Mouse (Mus musculus) testis, adult 2 months (tissue): ENCODE measurements around the gene 2310034G01Rik.

Experiments used
- CTCF ChIP-seq: fragments of 200-500 bp; IDR thresholded peaks from 2 replicates; pipeline ENCODE4 v1.5.1; 2012; ENCODE audit warnings: low read depth, mild to moderate bottlenecking, inconsistent platforms, low read length, moderate library complexity; ENCODE audit not compliant: control insufficient read depth, insufficient read depth, insufficient replicate concordance
- POLR2A ChIP-seq: fragments of 200-500 bp; IDR thresholded peaks from 2 replicates; pipeline ENCODE4 v1.6.1; 2012; ENCODE audit warnings: low read depth, mild to moderate bottlenecking, inconsistent platforms, low read length, moderate library complexity; ENCODE audit not compliant: control insufficient read depth

- TF ChIP-seq CTCF (no peak), POLR2A (no peak; the same call in 1 of the 2 replicates)
Measured at GRCm38 (mm10) chr19:46356701-46357138, 6.6 kb upstream of the 2310034G01Rik start.
